Mouse (Mus musculus) MEL (cell line): ENCODE data around the gene Folr1. TPM values are rescaled to one million over a fixed set of nuclear protein-coding genes. Genes with fewer than 3 reads are reported as not detected.
A peak's percentile ranks its signal among the peaks of the same experiment; 100 is the strongest.

Experiments used
- DNase-seq: peaks from one replicate; pipeline ENCODE4 v3.0.0; 2011; ENCODE audit warnings: low read depth, low spot score
- H3K27ac ChIP-seq: 2 replicates; pipeline ENCODE4 v1.5.1; 2012; ENCODE audit warnings: low read depth, mild to moderate bottlenecking, control low read depth, low read length, moderate library complexity; ENCODE audit not compliant: control insufficient read depth
- H3K27me3 ChIP-seq, 2 experiments: fragments of 150-350 bp in 1 of 2; sonication (generic) in 1 of 2; 2 replicates each; pipeline ENCODE4 v1.6.1; 2012; ENCODE audit warnings: low read length in 2 of 2, mild to moderate bottlenecking in 2 of 2, improper control_type of control experiment in 1 of 2, moderate library complexity in 1 of 2; ENCODE audit not compliant: insufficient read depth in 2 of 2, control insufficient read depth in 1 of 2
- H3K36me3 ChIP-seq, 2 experiments: 2 replicates each; pipeline ENCODE4 v1.6.1; 2012 to 2014; ENCODE audit warnings: low read length in 2 of 2, improper control_type of control experiment in 1 of 2, inconsistent platforms in 1 of 2, mild to moderate bottlenecking in 1 of 2; ENCODE audit not compliant: insufficient read depth in 2 of 2, control insufficient read depth in 1 of 2
- H3K4me1 ChIP-seq, 2 experiments: fragments of 150-350 bp in 1 of 2; sonication (generic) in 1 of 2; 2 replicates each; pipeline ENCODE4 v1.6.1; 2012; ENCODE audit warnings: low read length in 2 of 2, improper control_type of control experiment in 1 of 2, mild to moderate bottlenecking in 1 of 2; ENCODE audit not compliant: insufficient read depth in 2 of 2, control insufficient read depth in 1 of 2
- H3K4me3 ChIP-seq, 2 experiments: fragments of 150-350 bp in 1 of 2; sonication (generic) in 1 of 2; 2 replicates each; pipeline ENCODE4 v1.5.1; 2012; ENCODE audit warnings: low read depth in 2 of 2, low read length in 2 of 2, mild to moderate bottlenecking in 2 of 2, moderate library complexity in 2 of 2, control low read depth in 1 of 2, improper control_type of control experiment in 1 of 2; ENCODE audit not compliant: control insufficient read depth in 1 of 2, insufficient read depth in 1 of 2
- H3K79me2 ChIP-seq: 2 replicates; pipeline ENCODE4 v1.6.1; 2012; ENCODE audit warnings: mild to moderate bottlenecking, low read length, moderate library complexity; ENCODE audit not compliant: control insufficient read depth, poor library complexity, insufficient read depth
- H3K9ac ChIP-seq: 2 replicates; pipeline ENCODE4 v1.6.1; 2012; ENCODE audit warnings: low read depth, mild to moderate bottlenecking, control low read depth, low read length, moderate library complexity; ENCODE audit not compliant: control insufficient read depth, poor library complexity, severe bottlenecking
- H3K9me3 ChIP-seq: fragments of 150-350 bp; sonication (generic); replicated peaks from 2 replicates; pipeline ENCODE4 v1.6.1; 2012; ENCODE audit warnings: mild to moderate bottlenecking, low read length, improper control_type of control experiment, moderate library complexity; ENCODE audit not compliant: insufficient read depth
- CHD2 ChIP-seq: IDR thresholded peaks from 2 replicates; pipeline ENCODE4 v1.6.1; 2011; ENCODE audit warnings: low read length, improper control_type of control experiment
- CTCF ChIP-seq, 3 experiments: IDR thresholded peaks in 2 of 3; conservative IDR thresholded peaks in 1 of 3; 2 replicates each; pipeline ENCODE4 v1.5.1; 2011 to 2012; ENCODE audit warnings: low read length in 3 of 3, low read depth in 2 of 3, mild to moderate bottlenecking in 2 of 3, improper control_type of control experiment in 1 of 3, inconsistent platforms in 1 of 3, mixed read lengths in 1 of 3, moderate library complexity in 1 of 3; ENCODE audit not compliant: control insufficient read depth in 1 of 3, insufficient read depth in 1 of 3, poor library complexity in 1 of 3, severe bottlenecking in 1 of 3
- E2F4 ChIP-seq: IDR thresholded peaks from 2 replicates; pipeline ENCODE4 v1.6.1; 2011; ENCODE audit warnings: low read depth, low read length, improper control_type of control experiment, borderline replicate concordance
- ELF1 ChIP-seq: IDR thresholded peaks from 2 replicates; pipeline ENCODE4 v1.6.1; 2014; ENCODE audit warnings: low read depth, mild to moderate bottlenecking, inconsistent platforms, low read length, improper control_type of control experiment, moderate library complexity
- EP300 ChIP-seq, 2 experiments: IDR thresholded peaks; 2 replicates each; pipeline ENCODE4 v1.6.1; 2011; ENCODE audit warnings: improper control_type of control experiment in 2 of 2, low read length in 2 of 2, low read depth in 1 of 2, mild to moderate bottlenecking in 1 of 2
- ETS1 ChIP-seq: IDR thresholded peaks from 2 replicates; pipeline ENCODE4 v1.6.1; 2012; ENCODE audit warnings: low read depth, mild to moderate bottlenecking, inconsistent platforms, low read length, improper control_type of control experiment, moderate library complexity
- GABPA ChIP-seq: IDR thresholded peaks from 2 replicates; pipeline ENCODE4 v1.6.1; 2012; ENCODE audit warnings: low read depth, mild to moderate bottlenecking, inconsistent platforms, low read length, improper control_type of control experiment, moderate library complexity
- GATA1 ChIP-seq: IDR thresholded peaks from 2 replicates; pipeline ENCODE4 v1.6.1; 2011; ENCODE audit warnings: low read depth, low read length, improper control_type of control experiment
- HCFC1 ChIP-seq: IDR thresholded peaks from 2 replicates; pipeline ENCODE4 v1.6.1; 2012; ENCODE audit warnings: low read depth, mild to moderate bottlenecking, inconsistent platforms, low read length, improper control_type of control experiment, moderate library complexity
- MAX ChIP-seq: IDR thresholded peaks from 2 replicates; pipeline ENCODE4 v1.6.1; 2011; ENCODE audit warnings: low read length, improper control_type of control experiment
- MAZ ChIP-seq: IDR thresholded peaks from 2 replicates; pipeline ENCODE4 v1.6.1; 2012; ENCODE audit warnings: low read depth, mild to moderate bottlenecking, inconsistent platforms, low read length, improper control_type of control experiment
- MXI1 ChIP-seq: IDR thresholded peaks from 2 replicates; pipeline ENCODE4 v1.6.1; 2011; ENCODE audit warnings: mild to moderate bottlenecking, low read depth, low read length, improper control_type of control experiment
- MYB ChIP-seq: IDR thresholded peaks from 2 replicates; pipeline ENCODE4 v1.6.1; 2011; ENCODE audit warnings: mild to moderate bottlenecking, low read depth, low read length, improper control_type of control experiment
- NELFE ChIP-seq: IDR thresholded peaks from 2 replicates; pipeline ENCODE4 v1.6.1; 2011; ENCODE audit warnings: low read depth, low read length, improper control_type of control experiment
- NRF1 ChIP-seq: IDR thresholded peaks from 2 replicates; pipeline ENCODE4 v1.6.1; 2014; ENCODE audit warnings: low read depth, mild to moderate bottlenecking, inconsistent platforms, low read length, improper control_type of control experiment, moderate library complexity; ENCODE audit not compliant: poor library complexity, insufficient read depth, severe bottlenecking
- POLR2A ChIP-seq, 2 experiments: IDR thresholded peaks; 2 replicates each; pipeline ENCODE4 v1.6.1; 2011 to 2012; ENCODE audit warnings: low read length in 2 of 2, mild to moderate bottlenecking in 2 of 2, control low read depth in 1 of 2, improper control_type of control experiment in 1 of 2, low read depth in 1 of 2, moderate library complexity in 1 of 2; ENCODE audit not compliant: control insufficient read depth in 1 of 2, insufficient read depth in 1 of 2, poor library complexity in 1 of 2
- POLR2AphosphoS5 ChIP-seq: IDR thresholded peaks from 2 replicates; pipeline ENCODE4 v1.6.1; 2012; ENCODE audit warnings: low read depth, borderline replicate concordance, mild to moderate bottlenecking, inconsistent platforms, low read length, moderate library complexity, mixed read lengths
- SMC3 ChIP-seq: IDR thresholded peaks from 2 replicates; pipeline ENCODE4 v1.6.1; 2011; ENCODE audit warnings: low read depth, low read length, improper control_type of control experiment
- TBP ChIP-seq: IDR thresholded peaks from 2 replicates; pipeline ENCODE4 v1.8.0; 2011; ENCODE audit warnings: low read depth, low read length, improper control_type of control experiment
- USF2 ChIP-seq, 2 experiments: IDR thresholded peaks; 2 replicates each; pipeline ENCODE4 v1.6.1; 2011 to 2012; ENCODE audit warnings: improper control_type of control experiment in 2 of 2, low read length in 2 of 2, borderline replicate concordance in 1 of 2, inconsistent platforms in 1 of 2, low read depth in 1 of 2, mild to moderate bottlenecking in 1 of 2; ENCODE audit not compliant: insufficient read depth in 1 of 2
- ZC3H11A ChIP-seq: IDR thresholded peaks from 2 replicates; pipeline ENCODE4 v1.6.1; 2012; ENCODE audit warnings: low read depth, mild to moderate bottlenecking, inconsistent platforms, low read length, improper control_type of control experiment
- polyA plus RNA-seq, 2 experiments: library from polyadenylated mRNA; stranded (reverse) in 1 of 2; unstranded in 1 of 2; fragments of >175 nt in 1 of 2; fragments of >200 nt in 1 of 2; gene quantifications; 2 replicates each; pipeline versions ENCODE4 v1.2.1 to v1.2.4; 2012; ENCODE audit warnings: low replicate concordance in 2 of 2, low read depth in 1 of 2; ENCODE audit not compliant: insufficient read length in 2 of 2, insufficient read depth in 1 of 2, missing spikeins in 1 of 2
- total RNA-seq: library from RNA; depleted of rRNA; stranded (reverse); fragments of 300-350 nt; gene quantifications from 2 replicates; pipeline ENCODE4 v1.2.3, GENCODE M21; 2012

The Folr1 gene
- total and polyA plus RNA-seq, 3 experiments = 0.07 to 0.12 TPM; not detected in 1

DNA sequence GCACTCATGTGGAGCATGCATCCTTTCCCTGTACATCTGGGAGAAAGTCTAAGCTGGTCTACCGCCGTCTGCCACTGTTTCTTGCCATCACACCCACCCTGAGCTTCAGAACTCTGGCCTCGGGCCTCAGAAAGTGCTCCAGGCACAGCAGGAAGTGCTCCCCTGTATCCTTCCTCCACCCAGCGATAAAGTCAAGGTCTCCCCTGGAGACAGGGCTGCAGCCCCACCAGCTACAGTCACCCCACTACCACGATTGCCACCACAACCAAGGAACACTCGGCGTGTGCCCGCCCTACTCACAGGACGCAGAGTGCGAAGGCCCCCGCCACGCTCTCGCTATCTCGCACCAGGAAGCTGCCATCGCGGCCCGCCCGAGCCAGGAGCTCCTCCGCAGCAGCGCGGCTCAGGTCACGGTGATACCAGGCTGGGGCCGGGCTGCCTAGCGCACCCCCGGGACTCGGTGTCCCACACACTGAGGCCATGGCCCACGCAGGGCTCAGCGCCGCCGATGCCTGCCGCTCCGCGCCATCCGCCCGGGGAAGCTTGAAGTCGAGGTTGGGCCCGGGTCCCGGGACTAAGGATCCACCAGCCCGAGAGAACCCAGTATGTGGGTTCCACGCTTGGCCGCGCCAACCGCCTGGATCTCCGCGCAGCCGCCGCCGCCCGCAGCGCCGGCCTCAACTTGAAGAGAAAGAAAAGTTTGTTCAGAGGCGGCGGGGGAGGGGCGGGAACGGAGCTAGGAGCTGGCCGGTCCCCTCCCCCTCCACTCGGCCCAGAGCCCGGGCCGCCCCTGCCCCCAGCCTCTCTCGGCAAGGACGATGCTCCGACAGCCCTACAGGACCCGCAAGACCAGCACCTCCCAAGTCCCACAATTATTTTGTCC is 34.1 kb downstream of the Folr1 start (continued):
- no peak for TF ChIP-seq ZC3H11A
- TF ChIP-seq POLR2AphosphoS5 = no peak
- TF ChIP-seq MYB = no peak
- no peak for TF ChIP-seq GATA1

DNA sequence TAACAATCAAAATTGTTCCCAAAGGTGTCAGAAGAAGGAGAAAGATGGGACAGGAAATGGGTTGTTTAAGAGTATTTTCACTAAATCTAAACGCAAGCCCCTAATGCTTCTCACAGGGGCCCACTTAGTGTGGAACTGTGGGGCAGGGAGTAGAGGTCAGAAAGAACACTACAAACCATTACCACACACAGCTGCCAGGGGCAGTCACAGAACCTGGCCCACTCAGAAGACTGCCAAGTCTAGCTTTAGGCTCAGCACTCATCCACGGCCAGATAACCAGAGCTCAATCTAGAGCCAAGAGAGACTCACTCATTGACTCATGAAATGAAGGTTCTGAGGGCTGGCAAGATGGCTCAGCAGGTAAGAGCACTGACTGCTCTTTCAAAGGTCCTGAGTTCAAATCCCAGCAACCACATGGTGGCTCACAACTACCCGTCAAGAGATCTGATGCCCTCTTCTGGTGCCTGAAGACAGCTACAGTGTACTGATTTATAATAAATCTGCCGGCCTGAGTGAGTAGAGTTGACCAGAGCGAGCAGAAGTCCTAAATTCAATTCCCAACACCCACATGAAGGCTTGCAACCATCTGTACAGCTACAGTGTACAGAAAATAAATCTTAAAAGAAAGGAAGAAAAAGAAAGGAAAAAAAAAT is 35.0 kb downstream of the Folr1 start:
- Histone ChIP-seq H3K4me1 (0 out of 4 replicates have a peak, but pooled peaks cover 0 to 5% of the 10 kb centered on the region in 2 experiments), H3K9me3 (no peaks in the 10 kb centered on the region), H3K36me3 (no peaks in the 10 kb centered on the region), H3K4me3 (peak overlapping the region; percentile 69 to 100), H3K9ac (peak overlapping the region; percentile 81), H3K27me3 (no peaks in the 10 kb centered on the region), H3K27ac (no peak overlapping the region), H3K79me2 (peaks cover 3% of the 10 kb centered on the region; the same call in 1 of the 2 replicates)
- TF ChIP-seq MAX (0 out of 2 replicates have a peak, but pooled peaks have one; percentile 28), TBP (0 out of 2 replicates have a peak, but pooled peaks have one; percentile 24), ELF1 (no peak), CTCF (IDR thresholded peaks at IDR 0.05 in 2 of 3, conservative IDR thresholded peaks at IDR 0.05 in 1 of 3; ENCODE audit: control insufficient read depth in 1 of 3, insufficient read depth in 1 of 3, low read depth in 2 of 3, low read length in 3 of 3, poor library complexity in 1 of 3, severe bottlenecking in 1 of 3) (peak in 1 of 3 experiments; percentile 24; a peak in 3 of 6 replicates)
- DNase-seq = peak; percentile 21

DNA sequence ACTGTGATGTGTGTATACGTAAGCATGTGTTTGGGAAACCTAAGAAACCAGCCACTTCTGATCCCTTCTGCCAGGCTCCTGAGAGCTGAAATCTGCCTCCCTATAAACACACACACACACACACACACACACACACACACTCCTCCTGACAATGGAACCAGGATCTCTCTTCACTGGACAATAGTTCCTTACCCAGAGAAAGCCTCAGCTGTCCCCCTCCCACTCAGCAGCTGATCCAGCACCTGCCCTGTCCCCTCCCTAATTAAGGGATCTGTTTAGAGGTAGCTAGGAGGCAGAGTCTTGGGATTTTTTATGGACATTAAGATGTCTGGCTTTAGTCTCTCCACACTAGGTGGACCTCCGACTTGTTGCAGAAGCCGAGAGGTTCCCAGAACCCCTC is 35.7 kb downstream of the Folr1 start:
- no peak overlapping the region for H3K4me3 ChIP-seq
- TF ChIP-seq TBP (no peak), GABPA (no peak), NRF1 (no peak), SMC3 (no peak), HCFC1 (no peak), CHD2 (no peak), USF2 (IDR thresholded peaks at IDR 0.05; ENCODE audit: borderline replicate concordance in 1 of 2, insufficient read depth in 1 of 2, low read depth in 1 of 2, low read length in 2 of 2) (no peak), EP300 (IDR thresholded peaks at IDR 0.05; ENCODE audit: low read depth in 1 of 2, low read length in 2 of 2) (no peak), ETS1 (no peak), MXI1 (no peak), CTCF (IDR thresholded peaks at IDR 0.05 in 2 of 3, conservative IDR thresholded peaks at IDR 0.05 in 1 of 3; ENCODE audit: control insufficient read depth in 1 of 3, insufficient read depth in 1 of 3, low read depth in 2 of 3, low read length in 3 of 3, poor library complexity in 1 of 3, severe bottlenecking in 1 of 3) (no peak), ELF1 (no peak), MAZ (no peak), NELFE (no peak), POLR2A (IDR thresholded peaks at IDR 0.05; ENCODE audit: control insufficient read depth in 1 of 2, insufficient read depth in 1 of 2, low read depth in 1 of 2, low read length in 2 of 2, poor library complexity in 1 of 2) (no peak), E2F4 (no peak)
- H3K36me3 ChIP-seq = no peaks in the 10 kb centered on the region
- peaks cover 3% of the 10 kb centered on the region; the same call in 1 of the 2 replicates for H3K79me2 ChIP-seq
- no peak for DNase-seq
- no peaks in the 10 kb centered on the region for H3K9me3 ChIP-seq
- 0 out of 4 replicates have a peak, but pooled peaks cover 0 to 5% of the 10 kb centered on the region in 2 experiments for H3K4me1 ChIP-seq
- H3K27ac ChIP-seq = no peak overlapping the region
- H3K27me3 ChIP-seq = no peaks in the 10 kb centered on the region
- no peak overlapping the region for H3K9ac ChIP-seq
